ENCODE assay signal across 27 mouse cellular contexts in genomic region chr6:116439531-116439930, GRCm38 (mm10). TPM values are rescaled to one million over a fixed set of nuclear protein-coding genes. Genes with fewer than 3 reads are reported as not detected.
DNase-seq lines count a peak whose midpoint lies in the region; ATAC-seq and TF ChIP-seq lines count a peak whose summit lies in the region.
"Had no signal": no experiment of that assay in that cellular context is flagged by ENCODE, and none has a peak within 500 bp of the region (broad histone marks: within the 10 kb centered on the region; RNA-seq: fewer than 3 reads in every experiment).

No protein-coding gene starts in this region.

- dilution Hi-C loops in CH12.LX (cut with MboI; ENCODE audit: extremely low pct_ligation_motif_present, extremely low pct_unique_long_range_greater_than_20kb, low sequenced_read_pairs) = no loop called here

- in situ Hi-C loops in CH12.LX (cut with MboI; ENCODE audit: low pct_ligation_motif_present, low pct_unique_long_range_greater_than_20kb, low sequenced_read_pairs) = no loop called here

- DNase-seq in heart, adult 11 months = peak; percentile 93
- no peak for DNase-seq in heart, postnatal 36 days
- no peak for DNase-seq in heart, postnatal 0 days (ENCODE audit: low spot score)
- no peak for DNase-seq in heart, postnatal 10 days
- no peak for DNase-seq in CH12.LX (ENCODE audit: extremely low read depth)
- DNase-seq in cerebellum, postnatal 10 days = no peak
- DNase-seq in forebrain, postnatal 0 days = no peak
- DNase-seq: adrenal gland, adult 2 months; adrenal gland, postnatal 10 days; adrenal gland, postnatal 25 days; B cell, adult 2 months; cerebellum, adult 11-12 months; cerebellum, adult 2 months; cerebellum, adult 9-10 months; cerebellum, postnatal 14 days had no signal

- H3K79me2 ChIP-seq in CH12.LX (replicated peaks; ENCODE audit: control insufficient read depth, extremely low read depth, insufficient read depth, poor library complexity, severe bottlenecking) = no peaks in the 10 kb centered on the region

- no peak overlapping the region for H3K4me2 ChIP-seq in heart, postnatal 0 days (ENCODE audit: low read depth, low read length)
- peak overlapping the region; percentile 2; the same call in 1 of the 2 replicates for H3K4me2 ChIP-seq in CH12.LX (ENCODE audit: insufficient read depth, low read depth, poor library complexity, severe bottlenecking)
- no peak overlapping the region for H3K4me2 ChIP-seq in forebrain, postnatal 0 days (ENCODE audit: low read depth)
- H3K4me2 ChIP-seq: embryonic facial prominence, embryonic 12.5 days; forebrain, embryonic 13.5 days; forebrain, embryonic 15.5 days had no signal

- no peak for TF ChIP-seq EP300 in heart, postnatal 0 days (IDR thresholded peaks at IDR 0.05; ENCODE audit: low read depth)
- TF ChIP-seq EP300 in CH12.LX (IDR thresholded peaks at IDR 0.05; ENCODE audit: low read length) = no peak

- no peaks in the 10 kb centered on the region for H3K36me3 ChIP-seq in heart, postnatal 0 days (replicated peaks; ENCODE audit: control insufficient read depth, insufficient read depth, low read length)
- H3K36me3 ChIP-seq in CH12.LX (replicated peaks in 1 of 2; ENCODE audit: control insufficient read depth in 1 of 2, insufficient read depth in 1 of 2, low read length in 1 of 2) = no peaks in the 10 kb centered on the region
- no peaks in the 10 kb centered on the region for H3K36me3 ChIP-seq in forebrain, postnatal 0 days (ENCODE audit: insufficient read depth)
- H3K36me3 ChIP-seq: embryonic facial prominence, embryonic 10.5 days; embryonic facial prominence, embryonic 12.5 days; forebrain, embryonic 15.5 days had no signal

- ATAC-seq in heart, postnatal 0 days (ENCODE audit: insufficient read depth, low read depth) = no peak
- peak; percentile 35; the same call in 1 of the 2 replicates for ATAC-seq in granulocyte monocyte progenitor cell, adult 5-6 weeks (replicated peaks; ENCODE audit: poor library complexity, severe bottlenecking)
- ATAC-seq in forebrain, postnatal 0 days = no peak
- ATAC-seq: CD4-positive, CD25-positive, alpha-beta regulatory T cell, adult 4 months; forebrain, embryonic 13.5 days; forebrain, embryonic 15.5 days had no signal

- H3K9me3 ChIP-seq in heart, postnatal 0 days (replicated peaks; ENCODE audit: control insufficient read depth, low read length) = no peaks in the 10 kb centered on the region
- H3K9me3 ChIP-seq in CH12.LX (replicated peaks; ENCODE audit: low read length) = peaks cover 2% of the 10 kb centered on the region
- H3K9me3 ChIP-seq in forebrain, postnatal 0 days (ENCODE audit: low read length) = no peaks in the 10 kb centered on the region
- H3K9me3 ChIP-seq: embryonic facial prominence, embryonic 10.5 days; embryonic facial prominence, embryonic 12.5 days; forebrain, embryonic 13.5 days; forebrain, embryonic 15.5 days had no signal

- TF ChIP-seq POLR2A in CH12.LX (IDR thresholded peaks at IDR 0.05; ENCODE audit: low read depth, low read length) = no peak

- H3K9ac ChIP-seq in heart, postnatal 0 days (replicated peaks; ENCODE audit: low read depth, low read length) = no peak overlapping the region
- H3K9ac ChIP-seq in CH12.LX (ENCODE audit: insufficient read depth, low read depth) = no peak overlapping the region
- no peak overlapping the region for H3K9ac ChIP-seq in forebrain, postnatal 0 days
- H3K9ac ChIP-seq: embryonic facial prominence, embryonic 12.5 days; forebrain, embryonic 13.5 days; forebrain, embryonic 15.5 days had no signal

- H3K27ac ChIP-seq in heart, postnatal 0 days (ENCODE audit: low read depth) = 0 out of 2 replicates have a peak overlapping the region, but pooled peaks have one; percentile 85
- H3K27ac ChIP-seq in CH12.LX (ENCODE audit: insufficient read depth, low read depth) = no peak overlapping the region
- H3K27ac ChIP-seq in forebrain, postnatal 0 days (ENCODE audit: low read depth, low read length) = no peak overlapping the region
- H3K27ac ChIP-seq: embryonic facial prominence, embryonic 10.5 days; embryonic facial prominence, embryonic 12.5 days; forebrain, embryonic 13.5 days; forebrain, embryonic 15.5 days had no signal

- H3K4me1 ChIP-seq in heart, postnatal 0 days (ENCODE audit: control insufficient read depth, insufficient read depth) = peaks cover 10% of the 10 kb centered on the region
- H3K4me1 ChIP-seq in CH12.LX (ENCODE audit: control insufficient read depth in 1 of 2, insufficient read depth in 2 of 2) = peaks cover 0 to 2% of the 10 kb centered on the region in 2 experiments; a peak in 3 of 4 replicates
- H3K4me1 ChIP-seq in forebrain, postnatal 0 days (ENCODE audit: insufficient read depth) = no peaks in the 10 kb centered on the region
- H3K4me1 ChIP-seq: embryonic facial prominence, embryonic 10.5 days; embryonic facial prominence, embryonic 12.5 days; forebrain, embryonic 13.5 days; forebrain, embryonic 15.5 days had no signal

- H3K27me3 ChIP-seq in heart, postnatal 0 days (ENCODE audit: control insufficient read depth, insufficient read depth, low read length) = no peaks in the 10 kb centered on the region
- no peaks in the 10 kb centered on the region for H3K27me3 ChIP-seq in CH12.LX (replicated peaks)
- no peaks in the 10 kb centered on the region for H3K27me3 ChIP-seq in forebrain, postnatal 0 days (ENCODE audit: insufficient read depth, low read length)
- H3K27me3 ChIP-seq: embryonic facial prominence, embryonic 12.5 days; forebrain, embryonic 13.5 days; forebrain, embryonic 15.5 days had no signal

- 84% methylated on average over 6 of the region's 6 CpGs for WGBS in heart, postnatal 0 days
- 91% methylated on average over 6 of the region's 6 CpGs for WGBS in forebrain, postnatal 0 days

- TF ChIP-seq CTCF in heart, postnatal 0 days (IDR thresholded peaks at IDR 0.05; ENCODE audit: low read depth) = no peak
- no peak for TF ChIP-seq CTCF in CH12.LX (conservative IDR thresholded peaks at IDR 0.05 in 1 of 2, IDR thresholded peaks at IDR 0.05 in 1 of 2; ENCODE audit: low read depth in 2 of 2, low read length in 2 of 2)
- no peak for TF ChIP-seq CTCF in forebrain, postnatal 0 days (IDR thresholded peaks at IDR 0.05; ENCODE audit: low read depth)

- no peak overlapping the region for H3K4me3 ChIP-seq in heart, postnatal 0 days (ENCODE audit: low read depth, low read length)
- no peak overlapping the region for H3K4me3 ChIP-seq in CH12.LX (replicated peaks in 1 of 3; ENCODE audit: low read depth in 2 of 3, low read length in 2 of 3, poor library complexity in 1 of 3)
- H3K4me3 ChIP-seq in forebrain, postnatal 0 days (ENCODE audit: low read depth, low read length) = no peak overlapping the region
- H3K4me3 ChIP-seq: embryonic facial prominence, embryonic 10.5 days; embryonic facial prominence, embryonic 12.5 days; forebrain, embryonic 13.5 days; forebrain, embryonic 15.5 days had no signal

- intact Hi-C loops in heart, postnatal 36 days (cut with DNase I) = no loop called here
- intact Hi-C loops in heart, postnatal 10 days (cut with DNase I) = no loop called here

- no peak for TF ChIP-seq RAD21 in CH12.LX (IDR thresholded peaks at IDR 0.05; ENCODE audit: low read depth, low read length)

TF ChIP-seq in CH12.LX, 34 proteins besides CTCF, POLR2A, EP300 and RAD21:
- TF ChIP-seq GABPA (IDR thresholded peaks at IDR 0.05; ENCODE audit: insufficient replicate concordance, low read depth, low read length) (no peak), MXI1 (IDR thresholded peaks at IDR 0.05; ENCODE audit: low read depth, low read length) (no peak), MAZ (IDR thresholded peaks at IDR 0.05; ENCODE audit: low read depth, low read length) (no peak), E2F4 (IDR thresholded peaks at IDR 0.05; ENCODE audit: insufficient replicate concordance, low read depth, low read length) (no peak), SIN3A (IDR thresholded peaks at IDR 0.05; ENCODE audit: low read length) (no peak), MEF2A (IDR thresholded peaks at IDR 0.05; ENCODE audit: borderline replicate concordance, low read depth, low read length) (no peak), ZNF384 (IDR thresholded peaks at IDR 0.05; ENCODE audit: low read depth, low read length) (no peak)

RNA-seq across cellular contexts. Expression of gene Alox5, which starts 21.4 kb away (rescaled TPM):
- 10 to 100 TPM in 1 of 2 experiments, 1 to 10 TPM in 1; 8.6 to 14.9 TPM for total RNA-seq in heart, postnatal 36 days (2021)
- total RNA-seq in heart, postnatal 0 days (2014; rRNA removed; ENCODE audit: low replicate concordance) = 5.6 and 14.1 TPM in 2 replicates
- polyA plus RNA-seq in heart, postnatal 0 days (2015; fragmentation: Nextera tagmentation; extraction: Ambion mirVana) = 3.9 and 4.5 TPM in 2 replicates
- total RNA-seq in heart, postnatal 10 days (2021) = 1 to 10 TPM; 4.3 to 4.6 TPM
- total RNA-seq in CH12.LX (2012; rRNA removed) = not detected in 2 replicates
- total RNA-seq in CH12.LX (2014; rRNA removed) = not detected in 2 replicates
- polyA plus RNA-seq in CH12.LX (2012; ENCODE audit: insufficient read length, low read depth) = not detected in 2 replicates
- 6.6 and 13.3 TPM in 2 replicates for total RNA-seq in granulocyte monocyte progenitor cell, adult 5-6 weeks (2014; fragmentation: Nextera tagmentation)
- 6.2 and 15.6 TPM in 2 replicates for total RNA-seq in granulocyte monocyte progenitor cell, adult 5-6 weeks (2017)
- 0.46 and 0.81 TPM in 2 replicates for total RNA-seq in forebrain, postnatal 0 days (2014; rRNA removed)
- 0.97 and 1.2 TPM in 2 replicates for polyA plus RNA-seq in forebrain, postnatal 0 days (2015; fragmentation: Nextera tagmentation; extraction: Ambion mirVana)
- polyA plus RNA-seq: CD4-positive, CD25-positive, alpha-beta regulatory T cell, adult 4 months had no signal

RNA-seq across cellular contexts. Expression of gene Olfr211, which starts 49.4 kb away (rescaled TPM):
- total RNA-seq in heart, postnatal 36 days (2021) = not detected
- not detected in 2 replicates for total RNA-seq in heart, postnatal 0 days (2014; rRNA removed; ENCODE audit: low replicate concordance)
- polyA plus RNA-seq in heart, postnatal 0 days (2015; fragmentation: Nextera tagmentation; extraction: Ambion mirVana) = not detected in 2 replicates
- not detected for total RNA-seq in heart, postnatal 10 days (2021)
- total RNA-seq in CH12.LX (2012; rRNA removed) (not detected in 2 replicates), CH12.LX (2014; rRNA removed) (not detected in 2 replicates)
- not detected in 2 replicates for polyA plus RNA-seq in CH12.LX (2012; ENCODE audit: insufficient read length, low read depth)
- total RNA-seq in granulocyte monocyte progenitor cell, adult 5-6 weeks (2014; fragmentation: Nextera tagmentation) = not detected in 2 replicates
- total RNA-seq in granulocyte monocyte progenitor cell, adult 5-6 weeks (2017) = not detected in 2 replicates
- total RNA-seq in forebrain, postnatal 0 days (2014; rRNA removed) = not detected in 2 replicates
- not detected in 2 replicates for polyA plus RNA-seq in forebrain, postnatal 0 days (2015; fragmentation: Nextera tagmentation; extraction: Ambion mirVana)
- total RNA-seq: adrenal gland, adult 2 months; adrenal gland, postnatal 10 days; adrenal gland, postnatal 25 days; adrenal gland, postnatal 4 days; ES-E14; MEL had no signal
- polyA plus RNA-seq: adrenal gland, adult 2 months; CD4-positive, CD25-positive, alpha-beta regulatory T cell, adult 4 months; cerebellum, adult 2 months; cortical plate, adult 2 months; embryonic facial prominence, embryonic 10.5 days; embryonic facial prominence, embryonic 12.5 days; embryonic facial prominence, embryonic 14.5 days; forebrain, embryonic 11.5 days; forebrain, embryonic 13.5 days; forebrain, embryonic 15.5 days had no signal
